Mouse (Mus musculus) small intestine, adult 2 months (tissue): ENCODE results near the gene Gm20388. TPM values are rescaled to one million over a fixed set of nuclear protein-coding genes. Genes with fewer than 3 reads are reported as not detected.

Experiments used
- H3K27ac ChIP-seq: fragments of 200-500 bp; 2 replicates; pipeline ENCODE4 v1.5.1; 2012; ENCODE audit warnings: low read depth, low read length, control low read depth, inconsistent platforms; ENCODE audit not compliant: insufficient read depth
- H3K27me3 ChIP-seq: fragments of 200-500 bp; 2 replicates; pipeline ENCODE4 v1.6.1; 2012; ENCODE audit warnings: mild to moderate bottlenecking, moderate library complexity, low read length, inconsistent platforms; ENCODE audit not compliant: control insufficient read depth, insufficient read depth
- H3K36me3 ChIP-seq: fragments of 200-500 bp; 2 replicates; pipeline ENCODE4 v1.6.1; 2012; ENCODE audit warnings: mild to moderate bottlenecking, low read length, control low read depth, inconsistent platforms; ENCODE audit not compliant: control insufficient read depth, insufficient read depth
- H3K4me1 ChIP-seq: fragments of 200-500 bp; 2 replicates; pipeline ENCODE4 v1.6.1; 2012; ENCODE audit warnings: low read length, inconsistent platforms, mixed read lengths; ENCODE audit not compliant: control insufficient read depth, insufficient read depth, insufficient read length
- H3K4me3 ChIP-seq: fragments of 200-500 bp; 2 replicates; pipeline ENCODE4 v1.5.1; 2012; ENCODE audit warnings: low read depth, mild to moderate bottlenecking, control low read depth, inconsistent platforms, low read length, moderate library complexity
- CTCF ChIP-seq: fragments of 200-500 bp; IDR thresholded peaks from 2 replicates; pipeline ENCODE4 v1.5.1; 2012; ENCODE audit warnings: low read depth, mild to moderate bottlenecking, control low read depth, inconsistent platforms, low read length, moderate library complexity, mixed read lengths; ENCODE audit not compliant: insufficient replicate concordance, insufficient read length; ENCODE audit errors: extremely low read depth
- POLR2A ChIP-seq: fragments of 200-500 bp; IDR thresholded peaks from 2 replicates; pipeline ENCODE4 v1.6.1; 2012; ENCODE audit warnings: low read depth, mild to moderate bottlenecking, control low read depth, inconsistent platforms, low read length, moderate library complexity
- WGBS: fragments of 180-500 bp; shearing (Covaris S2); methylation state at CpG from one replicate; pipeline ENCODE4 v1.1.7; 2018; 5-methylcytosine and 5-hydroxymethylcytosine counted together
- polyA plus RNA-seq: library from polyadenylated mRNA; depleted of rRNA; stranded (reverse); fragments of >200 nt; gene quantifications from 2 replicates; pipeline ENCODE4 v1.2.3, GENCODE M21; 2012

The Gm20388 gene
- polyA plus RNA-seq, 1 experiment = 37.3 TPM

GRCm38 (mm10) chr8:120419675-120420074, 509.0 kb downstream of the Gm20388 start:
- no peak overlapping the region for H3K27ac ChIP-seq
- 90% methylated on average over 9 of the region's 9 CpGs for WGBS
- H3K4me1 ChIP-seq = peaks cover 30% of the 10 kb centered on the region
- no peak for TF ChIP-seq CTCF
- no peak for TF ChIP-seq POLR2A
- H3K4me3 ChIP-seq = no peak overlapping the region
- no peaks in the 10 kb centered on the region for H3K36me3 ChIP-seq
- H3K27me3 ChIP-seq = no peaks in the 10 kb centered on the region

GRCm38 (mm10) chr8:120420226-120420625, 509.6 kb downstream of the Gm20388 start:
- Histone ChIP-seq H3K36me3 (no peaks in the 10 kb centered on the region), H3K27me3 (no peaks in the 10 kb centered on the region), H3K4me1 (peaks cover 30% of the 10 kb centered on the region), H3K27ac (no peak overlapping the region), H3K4me3 (no peak overlapping the region)
- no peak for TF ChIP-seq CTCF
- no peak for TF ChIP-seq POLR2A
- 81% methylated on average over 5 of the region's 5 CpGs for WGBS

- H3K4me1 ChIP-seq = peaks cover 25% of the 10 kb centered on the region
- H3K27me3 ChIP-seq = no peaks in the 10 kb centered on the region
- H3K27ac ChIP-seq = no peak overlapping the region
- H3K36me3 ChIP-seq = no peaks in the 10 kb centered on the region
- no peak overlapping the region for H3K4me3 ChIP-seq
- TF ChIP-seq POLR2A = no peak
- TF ChIP-seq CTCF = no peak
- WGBS = 74% methylated on average over 9 of the region's 9 CpGs
Measured at GRCm38 (mm10) chr8:120421638-120422037, 511.0 kb downstream of the Gm20388 start.

GRCm38 (mm10) chr8:120422236-120422635, 511.6 kb downstream of the Gm20388 start:
- peaks cover 20% of the 10 kb centered on the region for H3K4me1 ChIP-seq
- no peaks in the 10 kb centered on the region for H3K27me3 ChIP-seq
- H3K27ac ChIP-seq = no peak overlapping the region
- 91% methylated on average over 8 of the region's 8 CpGs for WGBS
- no peaks in the 10 kb centered on the region for H3K36me3 ChIP-seq
- no peak overlapping the region for H3K4me3 ChIP-seq
- TF ChIP-seq CTCF = no peak
- TF ChIP-seq POLR2A = no peak

- peaks cover 15% of the 10 kb centered on the region for H3K4me1 ChIP-seq
Measured at GRCm38 (mm10) chr8:120423576-120423975, 512.9 kb downstream of the Gm20388 start.

GRCm38 (mm10) chr8:120424829-120425198, 514.2 kb downstream of the Gm20388 start:
- WGBS = 82% methylated on average over 4 of the region's 4 CpGs
- Histone ChIP-seq H3K27ac (no peak overlapping the region), H3K4me1 (peaks cover 18% of the 10 kb centered on the region), H3K4me3 (no peak overlapping the region), H3K36me3 (no peaks in the 10 kb centered on the region), H3K27me3 (no peaks in the 10 kb centered on the region)
- no peak for TF ChIP-seq CTCF
- TF ChIP-seq POLR2A = no peak

More at GRCm38 (mm10) chr8:120423576-120423975, 512.9 kb downstream of the Gm20388 start:
- TF ChIP-seq POLR2A = no peak
- TF ChIP-seq CTCF = no peak
- WGBS = 75% methylated on average over 7 of the region's 7 CpGs
- Histone ChIP-seq H3K4me3 (no peak overlapping the region), H3K36me3 (no peaks in the 10 kb centered on the region), H3K27ac (no peak overlapping the region), H3K27me3 (no peaks in the 10 kb centered on the region)

GRCm38 (mm10) chr8:120425199-120425941, 514.7 kb downstream of the Gm20388 start:
- H3K4me1 ChIP-seq = peaks cover 21% of the 10 kb centered on the region
- 83% methylated on average over 8 of the region's 8 CpGs for WGBS
- TF ChIP-seq CTCF = no peak
- TF ChIP-seq POLR2A = no peak
- no peaks in the 10 kb centered on the region for H3K27me3 ChIP-seq
- H3K4me3 ChIP-seq = no peak overlapping the region
- no peak overlapping the region for H3K27ac ChIP-seq
- H3K36me3 ChIP-seq = no peaks in the 10 kb centered on the region
